Mouse (Mus musculus): ENCODE measurements around the gene Itga8.
A peak's percentile ranks its signal among the peaks of the same experiment; 100 is the strongest.

Itga8 gene

GRCm38 (mm10) chr2:12294060-12294459, 7.7 kb downstream of the Itga8 start:
- DNase-seq (ENCODE audit: low read depth, low spot score): no peak

GRCm38 (mm10) chr2:12293458-12293857, 8.3 kb downstream of the Itga8 start:
- no peak for DNase-seq (ENCODE audit: low read depth, low spot score)

- no peak for DNase-seq (ENCODE audit: low read depth, low spot score)
Observed at GRCm38 (mm10) chr2:12292023-12292820, 9.5 kb downstream of the Itga8 start.

- DNase-seq (ENCODE audit: low read depth, low spot score): no peak
Observed at GRCm38 (mm10) chr2:12290235-12290634, 11.5 kb downstream of the Itga8 start.

- no peak for DNase-seq (ENCODE audit: low read depth, low spot score)
Observed at GRCm38 (mm10) chr2:12287831-12288230, 13.9 kb downstream of the Itga8 start.

- no peak for DNase-seq (ENCODE audit: low read depth, low spot score)
Observed at GRCm38 (mm10) chr2:12280664-12281063, 21.1 kb downstream of the Itga8 start.

- no peak for DNase-seq (ENCODE audit: low read depth, low spot score)
Observed at GRCm38 (mm10) chr2:12279070-12279612, 22.6 kb downstream of the Itga8 start.

GRCm38 (mm10) chr2:12256635-12257317, 44.9 kb downstream of the Itga8 start:
- DNase-seq (ENCODE audit: low read depth, low spot score): no peak

GRCm38 (mm10) chr2:12255901-12256300, 45.8 kb downstream of the Itga8 start:
- peak; percentile 17 for DNase-seq (ENCODE audit: low read depth, low spot score)

GRCm38 (mm10) chr2:12235345-12235744, 66.4 kb downstream of the Itga8 start:
- no peak for DNase-seq (ENCODE audit: low read depth, low spot score)

GRCm38 (mm10) chr2:12229721-12230120, 72.0 kb downstream of the Itga8 start:
- DNase-seq (ENCODE audit: low read depth, low spot score): no peak

GRCm38 (mm10) chr2:12228335-12228734, 73.4 kb downstream of the Itga8 start:
- no peak for DNase-seq (ENCODE audit: low read depth, low spot score)

- DNase-seq (ENCODE audit: low read depth, low spot score): no peak
Observed at GRCm38 (mm10) chr2:12227243-12227642, 74.5 kb downstream of the Itga8 start.

- no peak for DNase-seq (ENCODE audit: low read depth, low spot score)
Observed at GRCm38 (mm10) chr2:12226367-12226766, 75.4 kb downstream of the Itga8 start.

- no peak for DNase-seq (ENCODE audit: low read depth, low spot score)
Observed at GRCm38 (mm10) chr2:12221671-12222070, 80.1 kb downstream of the Itga8 start.

GRCm38 (mm10) chr2:12213464-12213790, 88.3 kb downstream of the Itga8 start:
- no peak for DNase-seq (ENCODE audit: low read depth, low spot score)

GRCm38 (mm10) chr2:12212662-12213463, 88.9 kb downstream of the Itga8 start:
- peak; percentile 36 for DNase-seq (ENCODE audit: low read depth, low spot score)

- no peak for DNase-seq (ENCODE audit: low read depth, low spot score)
Observed at GRCm38 (mm10) chr2:12208142-12208541, 93.6 kb downstream of the Itga8 start.

GRCm38 (mm10) chr2:12206353-12206752, 95.4 kb downstream of the Itga8 start:
- DNase-seq (ENCODE audit: low read depth, low spot score): peak; percentile 40

GRCm38 (mm10) chr2:12205875-12206274, 95.8 kb downstream of the Itga8 start:
- no peak for DNase-seq (ENCODE audit: low read depth, low spot score)

GRCm38 (mm10) chr2:12203231-12203630, 98.5 kb downstream of the Itga8 start:
- DNase-seq (ENCODE audit: low read depth, low spot score): no peak

GRCm38 (mm10) chr2:12198699-12199098, 103.0 kb downstream of the Itga8 start:
- no peak for DNase-seq (ENCODE audit: low read depth, low spot score)

All from 3T3-L1 (cell line).